Mouse (Mus musculus) CH12.LX (cell line): ENCODE measurements at regions not wholly inside any gene's neighbourhood (a gene's known extent, or its start where the extent isn't known, plus 50 kb on each side); places are given as distances from the start of the nearest gene placed in this dataset.

ENCODE experiments used
- DNase-seq: peaks from one replicate; pipeline ENCODE4 v3.0.0-alpha.2; 2013; ENCODE audit errors: extremely low read depth
- H3K27ac ChIP-seq: 2 replicates; pipeline ENCODE4 v1.5.1; 2012; ENCODE audit warnings: low read depth, mild to moderate bottlenecking, control low read depth, moderate library complexity; ENCODE audit not compliant: insufficient read depth
- H3K27me3 ChIP-seq: replicated peaks from 2 replicates; pipeline ENCODE3; 2012; ENCODE audit warnings: inconsistent platforms
- H3K36me3 ChIP-seq, 2 experiments: replicated peaks in 1 of 2; 2 replicates each; pipeline versions ENCODE3 to v1.6.1; 2012; ENCODE audit warnings: inconsistent platforms in 1 of 2, low read length in 1 of 2, mild to moderate bottlenecking in 1 of 2, mixed read lengths in 1 of 2, moderate library complexity in 1 of 2; ENCODE audit not compliant: control insufficient read depth in 1 of 2, insufficient read depth in 1 of 2
- H3K4me1 ChIP-seq, 2 experiments: 2 replicates each; pipeline ENCODE4 v1.6.1; 2012; ENCODE audit warnings: inconsistent platforms in 1 of 2, moderate library complexity in 1 of 2; ENCODE audit not compliant: insufficient read depth in 2 of 2, control insufficient read depth in 1 of 2
- H3K4me2 ChIP-seq: 2 replicates; pipeline ENCODE4 v1.6.1; 2012; ENCODE audit warnings: low read depth, mild to moderate bottlenecking, control low read depth; ENCODE audit not compliant: poor library complexity, insufficient read depth, severe bottlenecking
- H3K4me3 ChIP-seq, 3 experiments: fragments of 150-350 bp in 1 of 3; sonication (generic) in 1 of 3; replicated peaks in 1 of 3; 2 replicates each; pipeline versions ENCODE3 to v1.5.1; 2011 to 2012; ENCODE audit warnings: low read depth in 2 of 3, low read length in 2 of 3, mild to moderate bottlenecking in 2 of 3, moderate library complexity in 2 of 3, control low read depth in 1 of 3, improper control_type of control experiment in 1 of 3, inconsistent platforms in 1 of 3, mixed read lengths in 1 of 3; ENCODE audit not compliant: poor library complexity in 1 of 3
- H3K79me2 ChIP-seq: replicated peaks from 2 replicates; pipeline ENCODE4 v1.6.1; 2012; ENCODE audit warnings: mild to moderate bottlenecking, moderate library complexity; ENCODE audit not compliant: control insufficient read depth, poor library complexity, insufficient read depth, severe bottlenecking; ENCODE audit errors: extremely low read depth
- H3K9ac ChIP-seq: 2 replicates; pipeline ENCODE4 v1.6.1; 2012; ENCODE audit warnings: low read depth, mild to moderate bottlenecking, control low read depth, moderate library complexity; ENCODE audit not compliant: insufficient read depth
- H3K9me3 ChIP-seq: replicated peaks from 2 replicates; pipeline ENCODE3; 2012; ENCODE audit warnings: low read length, inconsistent platforms, mixed read lengths
- CHD1 ChIP-seq: IDR thresholded peaks from 2 replicates; pipeline ENCODE4 v1.6.1; 2012; ENCODE audit warnings: low read depth, low read length, improper control_type of control experiment, inconsistent platforms
- CTCF ChIP-seq, 2 experiments: IDR thresholded peaks in 1 of 2; conservative IDR thresholded peaks in 1 of 2; 2 replicates each; pipeline ENCODE4 v1.5.1; 2011 to 2012; ENCODE audit warnings: low read depth in 2 of 2, low read length in 2 of 2, improper control_type of control experiment in 1 of 2, inconsistent platforms in 1 of 2, mild to moderate bottlenecking in 1 of 2, moderate library complexity in 1 of 2
- ELF1 ChIP-seq: IDR thresholded peaks from 2 replicates; pipeline ENCODE4 v1.6.1; 2014; ENCODE audit warnings: low read depth, mild to moderate bottlenecking, inconsistent platforms, low read length, improper control_type of control experiment
- EP300 ChIP-seq: IDR thresholded peaks from 2 replicates; pipeline ENCODE4 v1.6.1; 2011; ENCODE audit warnings: low read length, improper control_type of control experiment
- GABPA ChIP-seq: IDR thresholded peaks from 2 replicates; pipeline ENCODE4 v1.6.1; 2012; ENCODE audit warnings: low read depth, low read length, improper control_type of control experiment, inconsistent platforms; ENCODE audit not compliant: insufficient replicate concordance
- HCFC1 ChIP-seq: IDR thresholded peaks from 2 replicates; pipeline ENCODE4 v1.6.1; 2012; ENCODE audit warnings: low read depth, mild to moderate bottlenecking, inconsistent platforms, low read length, improper control_type of control experiment
- JUN ChIP-seq: IDR thresholded peaks from 2 replicates; pipeline ENCODE4 v1.6.1; 2011; ENCODE audit warnings: low read depth, mild to moderate bottlenecking, low read length, improper control_type of control experiment, moderate library complexity; ENCODE audit not compliant: insufficient read depth
- JUND ChIP-seq: conservative IDR thresholded peaks from 2 replicates; pipeline ENCODE4 v1.6.1; 2011; ENCODE audit warnings: low read depth, low read length, improper control_type of control experiment
- MAX ChIP-seq: IDR thresholded peaks from 2 replicates; pipeline ENCODE4 v1.6.1; 2011; ENCODE audit warnings: low read length, improper control_type of control experiment
- MXI1 ChIP-seq: IDR thresholded peaks from 2 replicates; pipeline ENCODE4 v1.6.1; 2011; ENCODE audit warnings: mild to moderate bottlenecking, low read depth, low read length, improper control_type of control experiment
- NELFE ChIP-seq: IDR thresholded peaks from 2 replicates; pipeline ENCODE4 v1.6.1; 2011; ENCODE audit warnings: low read depth, low read length, improper control_type of control experiment
- NRF1 ChIP-seq: IDR thresholded peaks from 2 replicates; pipeline ENCODE4 v1.6.1; 2014; ENCODE audit warnings: low read depth, mild to moderate bottlenecking, inconsistent platforms, low read length, improper control_type of control experiment, moderate library complexity
- PAX5 ChIP-seq: IDR thresholded peaks from 2 replicates; pipeline ENCODE4 v1.6.1; 2012; ENCODE audit warnings: low read length, inconsistent platforms, mixed read lengths
- POLR2A ChIP-seq: IDR thresholded peaks from 2 replicates; pipeline ENCODE4 v1.6.1; 2011; ENCODE audit warnings: low read depth, mild to moderate bottlenecking, improper control_type of control experiment, low read length
- RAD21 ChIP-seq: IDR thresholded peaks from 2 replicates; pipeline ENCODE4 v1.6.1; 2011; ENCODE audit warnings: low read depth, mild to moderate bottlenecking, low read length, improper control_type of control experiment, moderate library complexity
- RCOR1 ChIP-seq: conservative IDR thresholded peaks from 2 replicates; pipeline ENCODE4 v1.6.1; 2012; ENCODE audit warnings: low read depth, mild to moderate bottlenecking, inconsistent platforms, low read length, improper control_type of control experiment
- SMC3 ChIP-seq: IDR thresholded peaks from 2 replicates; pipeline ENCODE4 v1.6.1; 2011; ENCODE audit warnings: low read depth, low read length, improper control_type of control experiment
- TCF12 ChIP-seq: IDR thresholded peaks from 2 replicates; pipeline ENCODE4 v1.6.1; 2014; ENCODE audit warnings: low read depth, mild to moderate bottlenecking, inconsistent platforms, low read length, improper control_type of control experiment
- UBTF ChIP-seq: IDR thresholded peaks from 2 replicates; pipeline ENCODE4 v1.6.1; 2012; ENCODE audit warnings: low read depth, mild to moderate bottlenecking, inconsistent platforms, low read length, improper control_type of control experiment, moderate library complexity
- ZC3H11A ChIP-seq: IDR thresholded peaks from 2 replicates; pipeline ENCODE4 v1.6.1; 2012; ENCODE audit warnings: low read depth, mild to moderate bottlenecking, inconsistent platforms, low read length, improper control_type of control experiment
- ZMIZ1 ChIP-seq: IDR thresholded peaks from 2 replicates; pipeline ENCODE4 v1.6.1; 2012; ENCODE audit warnings: low read depth, mild to moderate bottlenecking, inconsistent platforms, low read length, improper control_type of control experiment
- ZNF384 ChIP-seq: IDR thresholded peaks from 2 replicates; pipeline ENCODE4 v1.6.1; 2012; ENCODE audit warnings: low read depth, low read length, improper control_type of control experiment, inconsistent platforms
- dilution Hi-C: fragments of 300-500 bp; cut with MboI; formaldehyde crosslinking; loops from 2 replicates; pipeline ENCODE4 v1.14.3; 2020; ENCODE audit warnings: low sequenced_read_pairs; ENCODE audit not compliant: extremely low pct_unique_long_range_greater_than_20kb, extremely low pct_ligation_motif_present
- in situ Hi-C: fragments of 300-500 bp; cut with MboI; formaldehyde crosslinking; loops from 3 replicates; pipeline ENCODE4 v1.14.3; 2019; ENCODE audit warnings: low sequenced_read_pairs, low pct_ligation_motif_present, low pct_unique_long_range_greater_than_20kb, mixed read lengths

DNA sequence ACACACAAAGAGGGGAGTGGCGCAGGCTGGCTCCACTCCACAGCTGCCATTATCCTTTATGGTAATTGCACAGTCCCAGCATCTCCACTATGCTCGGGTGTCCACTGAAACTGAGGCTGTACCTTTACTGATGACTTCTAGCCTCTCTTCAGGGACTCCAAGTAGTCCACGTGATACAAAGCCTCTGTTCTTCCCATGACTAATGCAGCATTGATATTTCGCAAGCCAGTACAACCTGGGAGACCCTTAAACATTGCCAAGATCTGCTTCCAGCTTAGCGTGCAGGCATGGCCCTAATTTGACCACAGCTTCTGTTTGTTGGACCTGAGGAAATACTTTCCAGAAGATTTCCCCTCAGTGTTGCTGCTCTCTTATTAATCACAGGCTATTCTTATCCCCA lies 215.8 kb downstream of the Galc start:
- DNase-seq: no peak
- Histone ChIP-seq H3K4me2 (no peak overlapping the region), H3K27ac (no peak overlapping the region), H3K9ac (no peak overlapping the region), H3K4me3 (no peak overlapping the region), H3K9me3 (no peaks in the 10 kb centered on the region), H3K27me3 (peaks cover 2% of the 10 kb centered on the region), H3K4me1 (no peaks in the 10 kb centered on the region), H3K79me2 (no peaks in the 10 kb centered on the region), H3K36me3 (no peaks in the 10 kb centered on the region)
- in situ Hi-C loops (no loop called here), dilution Hi-C loops (no loop called here)
- TF ChIP-seq POLR2A (no peak), RAD21 (no peak), GABPA (no peak), JUN (no peak), CTCF (conservative IDR thresholded peaks at IDR 0.05 in 1 of 2, IDR thresholded peaks at IDR 0.05 in 1 of 2; ENCODE audit: low read depth in 2 of 2, low read length in 2 of 2) (no peak), NELFE (no peak), UBTF (no peak)

DNA sequence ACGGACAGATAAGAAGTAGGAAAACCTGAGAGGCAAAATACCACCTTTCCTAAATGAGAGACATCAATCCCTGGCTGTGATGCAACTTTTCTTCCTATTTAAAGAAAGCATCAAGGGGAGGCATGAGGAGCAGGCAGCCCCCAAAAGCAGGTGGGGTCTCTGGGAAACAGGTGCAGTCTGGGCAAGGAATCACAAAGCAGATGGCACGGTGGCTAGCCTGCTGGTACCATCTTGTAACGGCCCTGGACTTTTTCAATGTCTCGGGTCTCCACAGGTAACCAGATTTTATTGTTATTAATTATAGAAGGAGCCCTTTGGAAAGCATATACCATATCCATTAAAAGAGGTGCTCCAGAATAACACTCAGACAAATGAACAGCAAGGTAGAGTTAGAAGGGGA lies 219.6 kb downstream of the Galc start:
- in situ Hi-C loops (no loop called here), dilution Hi-C loops (no loop called here)
- no peak for TF ChIP-seq JUND
- no peak for TF ChIP-seq TCF12
- no peak for TF ChIP-seq JUN
- TF ChIP-seq NRF1: no peak
- no peak for TF ChIP-seq ZC3H11A
- TF ChIP-seq SMC3: no peak
- no peak for TF ChIP-seq ELF1
- TF ChIP-seq RCOR1: no peak
- TF ChIP-seq MAX: no peak
- Histone ChIP-seq H3K27me3 (peaks cover 2% of the 10 kb centered on the region), H3K4me1 (no peaks in the 10 kb centered on the region), H3K4me2 (no peak overlapping the region), H3K36me3 (no peaks in the 10 kb centered on the region), H3K9ac (no peak overlapping the region), H3K4me3 (no peak overlapping the region), H3K9me3 (no peaks in the 10 kb centered on the region), H3K79me2 (no peaks in the 10 kb centered on the region), H3K27ac (no peak overlapping the region)
- DNase-seq: no peak

DNA sequence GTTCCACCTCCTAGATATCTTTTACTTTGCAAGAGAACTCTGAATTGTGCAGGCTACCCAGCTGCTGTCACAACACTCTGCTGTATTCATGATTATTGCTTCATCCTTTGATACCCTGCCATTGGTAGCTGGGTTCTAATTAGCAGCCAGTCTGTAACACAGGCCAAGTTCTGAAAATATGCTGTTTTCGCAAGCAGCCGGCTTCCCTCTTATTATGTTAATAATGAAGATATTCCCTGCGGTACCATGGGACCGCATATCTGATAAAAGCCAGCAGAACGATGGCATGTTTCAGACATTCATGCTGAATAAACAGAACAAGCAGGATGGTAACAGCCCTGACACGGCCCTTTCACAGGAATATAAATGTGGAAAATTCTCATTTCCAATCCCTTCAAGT lies 235.6 kb downstream of the Galc start:
- TF ChIP-seq HCFC1 (no peak), CHD1 (no peak), EP300 (no peak), ZNF384 (no peak), ZMIZ1 (no peak), MXI1 (no peak), PAX5 (no peak), NRF1 (no peak)
- TF ChIP-seq, all 38 proteins: peak for 0

More for the DNA sequence above, 235.6 kb downstream of the Galc start:
- H3K36me3 ChIP-seq: no peaks in the 10 kb centered on the region
- H3K4me3 ChIP-seq: no peak overlapping the region
- no peak for DNase-seq
- H3K9ac ChIP-seq: no peak overlapping the region
- dilution Hi-C loops (no loop called here), in situ Hi-C loops (no loop called here)
- no peaks in the 10 kb centered on the region for H3K4me1 ChIP-seq
- no peak overlapping the region for H3K4me2 ChIP-seq
- no peaks in the 10 kb centered on the region for H3K27me3 ChIP-seq
- H3K9me3 ChIP-seq: no peaks in the 10 kb centered on the region
- no peak overlapping the region for H3K27ac ChIP-seq
- H3K79me2 ChIP-seq: no peaks in the 10 kb centered on the region
